ENCODE assay signal across 15 mouse cellular contexts in the genomic region with DNA sequence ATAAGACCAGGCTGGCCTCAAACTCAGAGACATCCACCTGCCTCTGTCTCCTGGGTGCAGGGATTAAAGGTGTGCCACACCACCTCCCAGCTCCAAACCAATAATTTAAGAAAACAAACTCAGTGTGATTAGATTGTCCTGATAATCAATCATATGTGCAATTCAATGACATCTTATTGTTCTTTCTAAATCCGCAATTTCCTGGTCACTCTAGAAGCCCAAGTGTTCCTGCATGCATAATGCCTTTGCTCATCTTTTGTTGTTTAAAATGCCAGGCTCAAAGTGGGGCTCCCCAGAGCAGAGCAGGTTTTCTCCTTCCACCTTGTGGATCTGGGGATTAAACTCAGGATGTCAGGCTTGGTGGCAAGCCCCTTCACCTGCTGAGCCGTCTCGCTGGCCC.
"Had no signal": no experiment of that assay in that cellular context is flagged by ENCODE, and none has a peak within 500 bp of the region (broad histone marks: within the 10 kb centered on the region; RNA-seq: fewer than 3 reads in every experiment).

No protein-coding gene starts in this region.

- H3K4me1 ChIP-seq: midbrain, embryonic 13.5 days; midbrain, embryonic 15.5 days; neural tube, embryonic 12.5 days; stomach, embryonic 15.5 days had no signal

- H3K27me3 ChIP-seq: megakaryocyte, embryonic 14.5 days; midbrain, embryonic 13.5 days; midbrain, embryonic 15.5 days; neural tube, embryonic 12.5 days; stomach, embryonic 15.5 days had no signal

- DNase-seq: lung, adult 18-20 months; lung, embryonic 14.5 days; lung, postnatal 10 days; lung, postnatal 36 days; right cerebral cortex, postnatal 14 days; thymus, adult 2 months; thymus, postnatal 25 days; thymus, postnatal 4 days had no signal

- H3K9me3 ChIP-seq: megakaryocyte, embryonic 14.5 days; midbrain, embryonic 13.5 days; midbrain, embryonic 15.5 days; neural tube, embryonic 12.5 days; stomach, embryonic 15.5 days had no signal

- H3K36me3 ChIP-seq: midbrain, embryonic 13.5 days; midbrain, embryonic 15.5 days; neural tube, embryonic 12.5 days; stomach, embryonic 15.5 days had no signal

- H3K9ac ChIP-seq: lung, embryonic 14.5 days; midbrain, embryonic 13.5 days; midbrain, embryonic 15.5 days; neural tube, embryonic 12.5 days; stomach, embryonic 15.5 days had no signal

- ATAC-seq: midbrain, embryonic 13.5 days; midbrain, embryonic 15.5 days had no signal

- H3K4me3 ChIP-seq: megakaryocyte, embryonic 14.5 days; midbrain, embryonic 13.5 days; midbrain, embryonic 15.5 days; neural tube, embryonic 12.5 days; stomach, embryonic 15.5 days had no signal

- H3K27ac ChIP-seq: macrophage; midbrain, embryonic 13.5 days; midbrain, embryonic 15.5 days; neural tube, embryonic 12.5 days; stomach, embryonic 15.5 days; stomach, postnatal 0 days had no signal
